Mouse (Mus musculus) stomach, postnatal 0 days (tissue): ENCODE data around the gene Olfr1411. TPM values are rescaled to one million over a fixed set of nuclear protein-coding genes. Genes with fewer than 3 reads are reported as not detected.

Experiments used
- ATAC-seq: fragments of 200-750 bp; cut with Nextera tagmentation; 2 replicates; pipeline ENCODE4 v1.8.0; 2017; ENCODE audit not compliant: low FRiP score, low TSS enrichment
- DNase-seq: peaks from one replicate; pipeline ENCODE4 v3.0.0-alpha.2; 2016; ENCODE audit warnings: low spot score
- H3K27ac ChIP-seq: fragments of 300-500 bp; sonication (generic); replicated peaks from 2 replicates; pipeline ENCODE4 v1.5.1; 2014; ENCODE audit warnings: mild to moderate bottlenecking, control low read depth
- H3K27me3 ChIP-seq: fragments of 300-500 bp; sonication (generic); 2 replicates; pipeline ENCODE4 v1.6.1; 2014; ENCODE audit warnings: low read length; ENCODE audit not compliant: control insufficient read depth, insufficient read depth
- H3K36me3 ChIP-seq: fragments of 300-500 bp; sonication (generic); 2 replicates; pipeline ENCODE4 v1.6.1; 2014; ENCODE audit warnings: low read length, mixed read lengths; ENCODE audit not compliant: control insufficient read depth, insufficient read depth
- H3K4me1 ChIP-seq: fragments of 300-500 bp; sonication (generic); replicated peaks from 2 replicates; pipeline ENCODE4 v1.6.1; 2014; ENCODE audit warnings: antibody characterized with exemption; ENCODE audit not compliant: control insufficient read depth, insufficient read depth
- H3K4me2 ChIP-seq: fragments of 300-500 bp; sonication (generic); replicated peaks from 2 replicates; pipeline ENCODE4 v1.6.1; 2014; ENCODE audit warnings: low read depth, mild to moderate bottlenecking, control low read depth, moderate library complexity
- H3K4me3 ChIP-seq: fragments of 300-500 bp; sonication (generic); 2 replicates; pipeline ENCODE4 v1.5.1; 2014; ENCODE audit warnings: low read depth, low read length, control low read depth
- H3K9ac ChIP-seq: fragments of 300-500 bp; sonication (generic); 2 replicates; pipeline ENCODE4 v1.6.1; 2014; ENCODE audit warnings: mild to moderate bottlenecking, low read length, control low read depth, mixed read lengths
- H3K9me3 ChIP-seq: fragments of 300-500 bp; sonication (generic); 2 replicates; pipeline ENCODE4 v1.6.1; 2016; ENCODE audit warnings: low read length; ENCODE audit not compliant: control insufficient read depth
- CTCF ChIP-seq: IDR thresholded peaks from 2 replicates; pipeline ENCODE4 v1.5.1; 2016; ENCODE audit warnings: antibody characterized with exemption, low read depth, mild to moderate bottlenecking, moderate library complexity
- EP300 ChIP-seq: optimal IDR thresholded peaks from 2 replicates; pipeline ENCODE3; 2016; ENCODE audit warnings: antibody characterized with exemption
- WGBS: fragments of 180-500 bp; shearing (Covaris S2); extraction: QIAGEN DNeasy Blood & Tissue Kit; methylation state at CpG from one replicate; pipeline ENCODE4 v1.1.7; 2014; 5-methylcytosine and 5-hydroxymethylcytosine counted together
- polyA plus RNA-seq: library from polyadenylated mRNA; unstranded; fragments of >200 nt; fragmentation: Nextera tagmentation; extraction: Ambion mirVana; gene quantifications from 2 replicates; pipeline ENCODE4 v1.2.1, GENCODE M21; 2015

Olfr1411 gene
- polyA plus RNA-seq, 1 experiment from 2014 or later, result not detected

DNA sequence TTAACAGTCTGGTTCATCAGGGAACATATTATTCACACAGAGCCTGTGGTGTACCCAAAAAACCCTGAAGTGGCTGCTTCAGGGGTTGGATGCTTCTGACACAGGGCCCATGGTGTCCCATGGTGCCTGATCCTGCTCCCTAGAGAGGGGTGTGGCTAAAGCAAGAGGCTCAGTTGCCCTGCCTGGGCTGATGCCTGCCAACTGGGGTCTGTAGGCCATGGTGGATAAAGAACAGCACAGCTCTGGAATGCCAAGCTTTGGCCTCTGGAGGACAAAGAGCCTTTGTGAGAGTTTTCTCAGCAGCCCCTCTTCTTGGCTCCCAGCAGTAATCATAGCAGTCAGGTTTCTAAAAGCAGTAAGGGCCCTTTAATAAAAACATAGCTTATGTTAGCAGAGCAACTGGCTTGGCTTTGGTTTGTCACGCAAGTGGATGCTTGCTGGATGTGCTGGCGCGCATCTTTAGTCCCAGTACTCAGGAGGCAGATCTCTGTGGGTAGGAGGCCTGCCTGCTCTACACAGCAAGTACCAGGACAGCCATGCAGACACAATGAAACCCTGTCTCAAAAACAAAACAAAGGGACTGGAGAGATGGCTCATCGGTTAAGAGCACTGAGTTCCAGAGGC lies 40.9 kb downstream of the Olfr1411 start:
- 70% methylated on average over 4 of the region's 4 CpGs for WGBS
- no peak overlapping the region for H3K4me3 ChIP-seq
- no peak overlapping the region for H3K27ac ChIP-seq
- H3K4me2 ChIP-seq, result no peak overlapping the region
- H3K4me1 ChIP-seq, result no peaks in the 10 kb centered on the region
- ATAC-seq, result no peak
- H3K9ac ChIP-seq, result no peak overlapping the region
- no peak for DNase-seq
- H3K27me3 ChIP-seq, result no peaks in the 10 kb centered on the region
- H3K9me3 ChIP-seq, result no peaks in the 10 kb centered on the region
- no peak for TF ChIP-seq EP300
- no peak for TF ChIP-seq CTCF
- peaks cover 11% of the 10 kb centered on the region for H3K36me3 ChIP-seq

DNA sequence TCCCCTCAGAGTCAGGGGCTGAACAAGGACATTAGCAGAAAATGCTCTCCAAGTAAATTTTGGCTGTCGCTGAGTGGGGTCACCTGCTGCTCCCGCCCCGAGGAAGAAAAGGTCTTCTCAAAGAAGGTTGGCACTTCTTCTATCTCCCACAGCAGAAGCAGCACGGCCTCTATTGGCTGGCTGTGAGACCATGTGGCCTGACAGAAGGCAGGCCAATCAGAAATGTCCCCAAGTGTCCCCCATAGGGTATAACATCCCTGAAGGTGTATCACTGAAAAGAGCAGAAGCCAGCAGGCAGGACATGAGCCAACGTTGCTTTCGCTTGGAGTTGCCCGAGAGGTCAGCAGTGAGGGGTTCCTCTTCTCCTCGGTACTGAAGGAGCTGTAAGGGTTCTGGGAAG lies 41.8 kb downstream of the Olfr1411 start:
- 81% methylated on average over 8 of the region's 8 CpGs for WGBS
- Histone ChIP-seq H3K36me3 (peaks cover 11% of the 10 kb centered on the region), H3K27ac (no peak overlapping the region), H3K4me3 (no peak overlapping the region), H3K4me1 (peaks cover 3% of the 10 kb centered on the region; the same call in 1 of the 2 replicates), H3K9me3 (no peaks in the 10 kb centered on the region), H3K9ac (no peak overlapping the region), H3K4me2 (no peak overlapping the region), H3K27me3 (no peaks in the 10 kb centered on the region)
- no peak for ATAC-seq
- no peak for DNase-seq
- TF ChIP-seq CTCF (no peak), EP300 (no peak)

DNA sequence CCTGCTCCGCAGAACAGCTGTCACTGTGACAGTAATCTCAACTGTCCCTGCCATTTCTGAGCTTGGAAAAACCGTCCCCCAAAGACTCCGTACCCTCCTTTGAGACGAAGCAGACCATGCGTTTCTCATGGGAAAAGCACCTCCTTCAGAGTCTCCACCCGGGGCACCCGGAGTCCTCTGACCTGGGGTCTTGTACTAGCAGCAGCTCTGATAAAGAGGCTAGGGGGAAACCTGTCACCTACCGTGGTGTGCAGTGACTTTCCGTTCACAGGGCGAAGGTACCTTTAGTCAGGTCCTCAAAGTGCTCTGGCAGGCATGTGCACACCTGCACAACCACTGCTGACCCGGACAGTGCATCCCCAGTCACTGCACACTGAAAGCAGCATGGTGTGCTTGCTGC lies 42.5 kb downstream of the Olfr1411 start:
- H3K4me3 ChIP-seq, result no peak overlapping the region
- H3K27me3 ChIP-seq, result no peaks in the 10 kb centered on the region
- peaks cover 3% of the 10 kb centered on the region; the same call in 1 of the 2 replicates for H3K4me1 ChIP-seq
- TF ChIP-seq EP300 (no peak), CTCF (no peak)
- no peak overlapping the region for H3K4me2 ChIP-seq
- no peak overlapping the region for H3K9ac ChIP-seq
- H3K36me3 ChIP-seq, result peaks cover 11% of the 10 kb centered on the region
- no peak for ATAC-seq
- H3K9me3 ChIP-seq, result no peaks in the 10 kb centered on the region
- no peak overlapping the region for H3K27ac ChIP-seq
- DNase-seq, result no peak
- WGBS, result 91% methylated on average over 11 of the region's 11 CpGs

DNA sequence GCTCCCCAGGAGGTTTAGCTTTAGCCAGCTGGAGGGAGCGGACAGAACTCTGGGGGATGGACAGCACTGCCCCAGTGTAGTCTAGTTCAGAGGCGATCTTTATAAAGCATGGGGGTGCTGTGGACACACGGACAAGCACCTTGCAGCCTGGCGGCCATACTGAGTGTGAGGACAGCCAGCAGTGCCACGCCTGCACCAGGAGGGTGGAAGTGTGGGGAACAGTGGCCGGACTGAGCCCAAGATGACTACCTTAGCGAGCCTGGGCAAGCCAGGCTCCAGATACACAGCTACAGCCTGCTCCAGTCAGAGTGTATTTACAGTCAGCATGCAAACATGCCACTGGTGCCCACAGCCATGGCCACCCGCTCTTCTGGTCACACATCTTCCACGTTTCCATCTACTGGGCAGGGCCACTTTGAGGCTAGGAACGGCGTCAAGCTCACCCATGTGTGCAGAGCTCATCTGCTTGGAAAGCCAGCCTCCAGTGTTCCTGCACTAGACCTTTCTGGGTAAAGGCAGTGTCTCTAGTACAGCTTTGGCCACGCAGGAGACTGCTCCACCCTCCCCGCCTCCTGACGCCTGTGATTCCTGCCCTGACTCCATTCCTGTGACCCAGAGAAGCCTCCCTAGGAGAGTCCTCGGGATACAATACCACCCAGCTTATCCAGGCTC lies 43.4 kb downstream of the Olfr1411 start:
- Histone ChIP-seq H3K4me3 (no peak overlapping the region), H3K27me3 (no peaks in the 10 kb centered on the region), H3K4me1 (peaks cover 3% of the 10 kb centered on the region; the same call in 1 of the 2 replicates), H3K27ac (no peak overlapping the region), H3K9ac (no peak overlapping the region), H3K9me3 (no peaks in the 10 kb centered on the region), H3K36me3 (peaks cover 11% of the 10 kb centered on the region), H3K4me2 (no peak overlapping the region)
- TF ChIP-seq CTCF (no peak), EP300 (no peak)
- DNase-seq, result no peak
- ATAC-seq, result no peak
- WGBS, result 89% methylated on average over 15 of the region's 15 CpGs

DNA sequence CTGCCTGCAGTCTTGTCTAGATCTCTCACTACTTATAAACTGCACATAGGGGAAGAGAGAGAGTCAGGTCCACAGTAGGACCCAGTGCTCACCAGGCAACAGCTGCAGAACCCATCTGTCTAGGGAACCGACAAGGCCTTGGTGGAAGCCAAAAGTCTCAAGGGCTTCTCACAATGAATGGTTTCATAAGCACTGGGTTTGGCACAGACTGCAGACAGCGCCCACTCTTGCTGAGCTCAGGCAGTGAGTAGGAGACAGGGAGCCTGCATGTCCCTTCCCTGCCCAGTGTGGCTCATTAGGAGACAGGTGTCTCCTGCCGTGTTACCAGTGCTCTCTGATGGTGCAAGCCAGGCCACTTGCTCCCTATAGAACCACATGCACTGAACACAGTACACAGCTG lies 44.0 kb downstream of the Olfr1411 start:
- H3K4me1 ChIP-seq, result peaks cover 3% of the 10 kb centered on the region; the same call in 1 of the 2 replicates

DNA sequence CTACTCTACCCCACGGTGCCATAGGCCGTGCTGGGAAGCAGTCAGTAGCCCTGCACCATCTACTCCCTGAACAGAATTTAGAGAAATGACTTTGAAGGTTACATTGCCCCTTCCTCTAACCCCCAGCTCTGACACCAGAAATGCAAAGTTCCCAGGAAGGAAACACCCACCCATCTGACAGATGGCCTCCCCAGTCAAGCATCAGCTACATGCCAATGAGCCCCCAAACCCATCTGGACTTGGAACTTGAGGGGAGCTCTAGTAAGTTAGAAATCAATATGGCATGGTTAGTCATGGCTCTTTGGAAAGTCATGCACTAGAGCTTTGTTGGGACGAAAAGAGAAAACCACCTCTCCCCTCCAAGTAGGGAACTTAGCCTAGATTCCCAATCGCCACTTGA lies 44.5 kb downstream of the Olfr1411 start:
- no peak overlapping the region for H3K27ac ChIP-seq
- no peak overlapping the region for H3K4me3 ChIP-seq
- ATAC-seq (no peak), DNase-seq (no peak)
- no peaks in the 10 kb centered on the region for H3K27me3 ChIP-seq
- no peak for TF ChIP-seq EP300
- TF ChIP-seq CTCF, result no peak
- H3K9ac ChIP-seq, result no peak overlapping the region
- WGBS, result 93% methylated on average over 4 of the region's 4 CpGs
- no peak overlapping the region for H3K4me2 ChIP-seq
- peaks cover 3% of the 10 kb centered on the region; the same call in 1 of the 2 replicates for H3K4me1 ChIP-seq
- H3K9me3 ChIP-seq, result no peaks in the 10 kb centered on the region
- H3K36me3 ChIP-seq, result peaks cover 11% of the 10 kb centered on the region

More for the DNA sequence above, 44.0 kb downstream of the Olfr1411 start:
- H3K4me3 ChIP-seq, result no peak overlapping the region
- ATAC-seq (no peak), DNase-seq (no peak)
- H3K27ac ChIP-seq, result no peak overlapping the region
- no peak overlapping the region for H3K9ac ChIP-seq
- no peak overlapping the region for H3K4me2 ChIP-seq
- H3K36me3 ChIP-seq, result peaks cover 11% of the 10 kb centered on the region
- WGBS, result 79% methylated on average over 3 of the region's 3 CpGs
- no peaks in the 10 kb centered on the region for H3K27me3 ChIP-seq
- TF ChIP-seq EP300 (no peak), CTCF (no peak)
- no peaks in the 10 kb centered on the region for H3K9me3 ChIP-seq
